Mouse (Mus musculus): ENCODE measurements at regions not wholly inside any gene's neighbourhood (a gene's known extent, or its start where the extent isn't known, plus 50 kb on each side); places are given as distances from the start of the nearest gene placed in this dataset.
"Not testable (repeated sequence)": the region's sequence is repeated elsewhere in the genome, so short reads cannot be mapped to it uniquely, and the experiment has no call there.

- Histone ChIP-seq H3K4me3 (ENCODE audit: low read depth, low read length) (no peak overlapping the region), H3K36me3 (ENCODE audit: insufficient read depth) (no peaks in the 10 kb centered on the region), H3K9me3 (ENCODE audit: low read length) (no peaks in the 10 kb centered on the region), H3K27me3 (ENCODE audit: insufficient read depth, low read length) (no peaks in the 10 kb centered on the region), H3K9ac (no peak overlapping the region), H3K27ac (ENCODE audit: low read depth, low read length) (no peak overlapping the region), H3K4me2 (ENCODE audit: low read depth) (no peak overlapping the region), H3K4me1 (ENCODE audit: insufficient read depth) (no peaks in the 10 kb centered on the region)
- ATAC-seq (no peak), DNase-seq (no peak)
- WGBS, result 77% methylated on average over 2 of the region's 2 CpGs
- TF ChIP-seq CTCF (IDR thresholded peaks at IDR 0.05; ENCODE audit: low read depth), result no peak
Measured at GRCm38 (mm10) chr9:78790155-78790554, 174.8 kb downstream of the Cd109 start.

- H3K27me3 ChIP-seq (ENCODE audit: insufficient read depth, low read length), result no peaks in the 10 kb centered on the region
- no peak overlapping the region for H3K27ac ChIP-seq (ENCODE audit: low read depth, low read length)
- no peak overlapping the region for H3K4me3 ChIP-seq (ENCODE audit: low read depth, low read length)
- TF ChIP-seq CTCF (IDR thresholded peaks at IDR 0.05; ENCODE audit: low read depth), result no peak
- no peak overlapping the region for H3K4me2 ChIP-seq (ENCODE audit: low read depth)
- no peak overlapping the region for H3K9ac ChIP-seq
- H3K36me3 ChIP-seq (ENCODE audit: insufficient read depth), result no peaks in the 10 kb centered on the region
- no peaks in the 10 kb centered on the region for H3K9me3 ChIP-seq (ENCODE audit: low read length)
- no peak for ATAC-seq
- WGBS, result 46% methylated on average over 1 of the region's 1 CpGs
- H3K4me1 ChIP-seq (ENCODE audit: insufficient read depth), result no peaks in the 10 kb centered on the region
- no peak for DNase-seq
Measured at GRCm38 (mm10) chr9:78795801-78796200, 180.5 kb downstream of the Cd109 start.

DNA sequence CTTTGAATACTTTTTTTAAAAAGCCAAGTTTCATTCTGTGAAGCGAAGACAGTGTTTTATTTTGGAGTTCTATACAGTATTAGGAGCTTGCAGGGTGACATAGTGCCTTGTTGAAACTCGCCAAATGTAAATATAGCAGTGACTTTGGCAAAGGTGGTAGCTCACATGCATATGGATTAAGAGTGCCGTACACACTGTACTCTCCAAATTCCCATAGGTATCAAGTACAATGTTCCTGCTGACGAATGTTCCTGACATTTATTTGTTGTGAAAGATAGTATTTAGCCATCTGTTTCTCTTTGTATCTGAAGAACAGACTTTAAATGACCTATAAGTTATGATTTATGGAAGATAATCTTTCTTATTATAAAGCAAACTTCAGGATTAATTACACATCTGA lies 201.9 kb downstream of the Cd109 start:
- H3K4me2 ChIP-seq (ENCODE audit: low read depth), result no peak overlapping the region
- no peak for DNase-seq
- no peak overlapping the region for H3K9ac ChIP-seq
- H3K36me3 ChIP-seq (ENCODE audit: insufficient read depth), result no peaks in the 10 kb centered on the region
- no peak overlapping the region for H3K27ac ChIP-seq (ENCODE audit: low read depth, low read length)
- H3K4me3 ChIP-seq (ENCODE audit: low read depth, low read length), result no peak overlapping the region
- H3K9me3 ChIP-seq (ENCODE audit: low read length), result no peaks in the 10 kb centered on the region
- ATAC-seq, result no peak
- no peaks in the 10 kb centered on the region for H3K27me3 ChIP-seq (ENCODE audit: insufficient read depth, low read length)
- no peak for TF ChIP-seq CTCF (IDR thresholded peaks at IDR 0.05; ENCODE audit: low read depth)
- no peaks in the 10 kb centered on the region for H3K4me1 ChIP-seq (ENCODE audit: insufficient read depth)
- WGBS, result 80% methylated on average over 4 of the region's 4 CpGs

- WGBS, result 35% methylated on average over 35 of the region's 52 CpGs
- not testable (repeated sequence) for H3K36me3 ChIP-seq (ENCODE audit: insufficient read depth); H3K27me3 ChIP-seq (ENCODE audit: insufficient read depth, low read length); H3K9me3 ChIP-seq (ENCODE audit: low read length); H3K27ac ChIP-seq (ENCODE audit: low read depth, low read length); H3K4me1 ChIP-seq (ENCODE audit: insufficient read depth)
- ATAC-seq, result peak; percentile 73
- DNase-seq, result peak; percentile 8
- Histone ChIP-seq H3K9ac (peak overlapping the region; percentile 31; the same call in 1 of the 2 replicates), H3K4me3 (ENCODE audit: low read depth, low read length) (peak overlapping the region; percentile 31), H3K4me2 (ENCODE audit: low read depth) (peak overlapping the region; percentile 53)
Measured at GRCm38 (mm10) chr9:78821554-78822212, 206.3 kb downstream of the Cd109 start.

GRCm38 (mm10) chr9:78844969-78845683 lies 229.8 kb downstream of the Cd109 start:
- Histone ChIP-seq H3K27ac (ENCODE audit: low read depth, low read length) (no peak overlapping the region), H3K4me1 (ENCODE audit: insufficient read depth) (no peaks in the 10 kb centered on the region), H3K4me3 (ENCODE audit: low read depth, low read length) (no peak overlapping the region), H3K9me3 (ENCODE audit: low read length) (no peaks in the 10 kb centered on the region), H3K9ac (no peak overlapping the region), H3K36me3 (ENCODE audit: insufficient read depth) (no peaks in the 10 kb centered on the region), H3K27me3 (ENCODE audit: insufficient read depth, low read length) (no peaks in the 10 kb centered on the region), H3K4me2 (ENCODE audit: low read depth) (no peak overlapping the region)
- no peak for TF ChIP-seq CTCF (IDR thresholded peaks at IDR 0.05; ENCODE audit: low read depth)
- DNase-seq (no peak), ATAC-seq (0 out of 2 replicates have a peak, but pooled peaks have one; percentile 25)
- 67% methylated on average over 9 of the region's 9 CpGs for WGBS

DNA sequence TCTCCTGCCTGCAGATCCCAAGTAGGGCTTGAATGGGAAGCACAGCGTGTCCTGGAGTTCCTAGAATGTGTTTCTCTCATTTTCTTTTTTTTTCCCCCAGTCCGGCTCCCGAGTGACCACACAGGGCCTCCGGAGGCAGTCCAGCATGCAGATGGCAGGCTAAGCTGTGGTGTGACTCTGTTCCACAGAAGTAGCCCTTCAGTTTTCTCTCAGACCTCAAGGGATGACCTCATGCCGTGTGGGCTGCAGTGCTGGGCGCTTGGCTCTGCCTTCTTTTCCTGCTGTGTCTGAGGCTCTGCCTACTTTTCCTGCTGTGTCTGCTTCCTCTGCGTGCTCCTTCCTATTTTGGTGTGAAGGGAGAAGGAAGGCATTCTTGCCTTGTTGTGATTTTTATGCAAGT lies 230.8 kb downstream of the Cd109 start:
- DNase-seq (peak; percentile 5), ATAC-seq (peak; percentile 70)
- H3K9ac ChIP-seq, result no peak overlapping the region
- H3K36me3 ChIP-seq (ENCODE audit: insufficient read depth), result no peaks in the 10 kb centered on the region
- TF ChIP-seq CTCF (IDR thresholded peaks at IDR 0.05; ENCODE audit: low read depth), result no peak
- H3K27ac ChIP-seq (ENCODE audit: low read depth, low read length), result no peak overlapping the region
- H3K4me1 ChIP-seq (ENCODE audit: insufficient read depth), result no peaks in the 10 kb centered on the region
- no peak overlapping the region; the same call in 1 of the 2 replicates for H3K4me2 ChIP-seq (ENCODE audit: low read depth)
- H3K4me3 ChIP-seq (ENCODE audit: low read depth, low read length), result no peak overlapping the region
- H3K9me3 ChIP-seq (ENCODE audit: low read length), result no peaks in the 10 kb centered on the region
- WGBS, result 28% methylated on average over 7 of the region's 7 CpGs
- no peaks in the 10 kb centered on the region for H3K27me3 ChIP-seq (ENCODE audit: insufficient read depth, low read length)

GRCm38 (mm10) chr9:78847890-78848563 lies 232.7 kb downstream of the Cd109 start:
- no peak for TF ChIP-seq CTCF (IDR thresholded peaks at IDR 0.05; ENCODE audit: low read depth)
- Histone ChIP-seq H3K4me2 (ENCODE audit: low read depth) (no peak overlapping the region), H3K4me3 (ENCODE audit: low read depth, low read length) (no peak overlapping the region), H3K9me3 (ENCODE audit: low read length) (no peaks in the 10 kb centered on the region), H3K27ac (ENCODE audit: low read depth, low read length) (no peak overlapping the region), H3K4me1 (ENCODE audit: insufficient read depth) (no peaks in the 10 kb centered on the region), H3K9ac (no peak overlapping the region), H3K36me3 (ENCODE audit: insufficient read depth) (no peaks in the 10 kb centered on the region), H3K27me3 (ENCODE audit: insufficient read depth, low read length) (no peaks in the 10 kb centered on the region)
- no peak for ATAC-seq
- 51% methylated on average over 9 of the region's 9 CpGs for WGBS
- no peak for DNase-seq

GRCm38 (mm10) chr9:78848564-78848893 lies 233.2 kb downstream of the Cd109 start:
- H3K9ac ChIP-seq; H3K9me3 ChIP-seq (ENCODE audit: low read length); H3K4me3 ChIP-seq (ENCODE audit: low read depth, low read length); H3K4me2 ChIP-seq (ENCODE audit: low read depth); ATAC-seq; H3K27ac ChIP-seq (ENCODE audit: low read depth, low read length); H3K27me3 ChIP-seq (ENCODE audit: insufficient read depth, low read length); H3K4me1 ChIP-seq (ENCODE audit: insufficient read depth); H3K36me3 ChIP-seq (ENCODE audit: insufficient read depth); DNase-seq: not testable (repeated sequence)
- 32% methylated on average over 1 of the region's 1 CpGs for WGBS

All from forebrain, postnatal 0 days (tissue).